20 mouse cellular contexts compared by ENCODE assay signal in genomic region chr6:103335683-103336082, GRCm38 (mm10).
DNase-seq lines count a peak whose midpoint lies in the region; ATAC-seq and TF ChIP-seq lines count a peak whose summit lies in the region.
"Had no signal": no experiment of that assay in that cellular context is flagged by ENCODE, and none has a peak within 500 bp of the region (broad histone marks: within the 10 kb centered on the region; RNA-seq: fewer than 3 reads in every experiment).

No protein-coding gene starts in this region.

- no peak for TF ChIP-seq POLR2A in thymus, adult 2 months (IDR thresholded peaks at IDR 0.05; ENCODE audit: control insufficient read depth, extremely low read depth, insufficient read depth, low read length, poor library complexity)

- TF ChIP-seq CTCF in thymus, adult 2 months (IDR thresholded peaks at IDR 0.05; ENCODE audit: borderline replicate concordance, control insufficient read depth, extremely low read depth, insufficient read depth, low read length, poor library complexity): no peak

- DNase-seq in thymus, adult 2 months: no peak
- DNase-seq in thymus, postnatal 36 days: no peak
- no peak for DNase-seq in hindbrain, embryonic 10.5 days (ENCODE audit: low spot score)
- DNase-seq in cerebellum, adult 18-20 months: no peak
- DNase-seq: adrenal gland, adult 2 months; adrenal gland, adult 8-10 months; adrenal gland, postnatal 10 days; adrenal gland, postnatal 14 days; adrenal gland, postnatal 25 days; adrenal gland, postnatal 36 days; cerebellum, adult 11 months; cerebellum, adult 11-12 months; cerebellum, adult 2 months; cerebellum, adult 8-10 months had no signal

- H3K4me3 ChIP-seq in thymus, adult 2 months (ENCODE audit: control insufficient read depth, insufficient read depth, low read length): no peak overlapping the region
- H3K4me3 ChIP-seq in hindbrain, embryonic 10.5 days: no peak overlapping the region

- no peaks in the 10 kb centered on the region for H3K36me3 ChIP-seq in thymus, adult 2 months (ENCODE audit: control insufficient read depth, insufficient read depth, low read length)
- no peaks in the 10 kb centered on the region for H3K36me3 ChIP-seq in hindbrain, embryonic 10.5 days
- H3K36me3 ChIP-seq: G1E had no signal

- no peaks in the 10 kb centered on the region for H3K27me3 ChIP-seq in thymus, adult 2 months (ENCODE audit: control insufficient read depth, insufficient read depth, low read length)
- H3K27me3 ChIP-seq in hindbrain, embryonic 10.5 days (ENCODE audit: insufficient read depth, poor library complexity, severe bottlenecking): no peaks in the 10 kb centered on the region
- H3K27me3 ChIP-seq: CH12.LX, Patski had no signal

- H3K9me3 ChIP-seq in hindbrain, embryonic 10.5 days: no peaks in the 10 kb centered on the region

- peak; percentile 64 for ATAC-seq in activated CD4-positive, CD25-positive, alpha-beta regulatory T cell, adult 4 months
- ATAC-seq in inflammation-experienced regulatory T-cells, adult 6 months: peak; percentile 60
- ATAC-seq: CD4-positive, CD25-positive, alpha-beta regulatory T cell, adult 4 months; Patski had no signal

- peak overlapping the region; percentile 41; the same call in 1 of the 2 replicates for H3K27ac ChIP-seq in thymus, adult 2 months (ENCODE audit: control insufficient read depth, insufficient read depth, low read length)
- H3K27ac ChIP-seq in hindbrain, embryonic 10.5 days: no peak overlapping the region

- H3K4me1 ChIP-seq in thymus, adult 2 months (replicated peaks; ENCODE audit: control insufficient read depth, insufficient read depth, low read length): peaks cover 2% of the 10 kb centered on the region
- H3K4me1 ChIP-seq in hindbrain, embryonic 10.5 days (replicated peaks): 0 out of 2 replicates have a peak, but pooled peaks cover 5% of the 10 kb centered on the region
